Mouse (Mus musculus): ENCODE data around the gene Rnf225.
"Not testable (repeated sequence)": the region's sequence is repeated elsewhere in the genome, so short reads cannot be mapped to it uniquely, and the experiment has no call there.

The Rnf225 gene

GRCm38 (mm10) chr7:12933615-12934140 is 6.5 kb downstream of the Rnf225 start:
- DNase-seq = no peak

- no peak for DNase-seq
These were observed 7.6 kb downstream of the Rnf225 start for GRCm38 (mm10) chr7:12934808-12935207.

GRCm38 (mm10) chr7:12937254-12937803 is 10.1 kb downstream of the Rnf225 start:
- not testable (repeated sequence) for DNase-seq

- DNase-seq = no peak
These were observed 13.4 kb downstream of the Rnf225 start for GRCm38 (mm10) chr7:12940599-12940998.

- DNase-seq = no peak
These were observed 16.3 kb downstream of the Rnf225 start for GRCm38 (mm10) chr7:12943488-12943887.

- DNase-seq = peak; percentile 100
These were observed 22.0 kb downstream of the Rnf225 start for GRCm38 (mm10) chr7:12949032-12949871.

GRCm38 (mm10) chr7:12949872-12950229 is 22.6 kb downstream of the Rnf225 start:
- no peak for DNase-seq

GRCm38 (mm10) chr7:12954896-12955295 is 27.7 kb downstream of the Rnf225 start:
- DNase-seq = no peak

- no peak for DNase-seq
These were observed 30.3 kb downstream of the Rnf225 start for GRCm38 (mm10) chr7:12957511-12957910.

GRCm38 (mm10) chr7:12958948-12959347 is 31.7 kb downstream of the Rnf225 start:
- DNase-seq = no peak

- DNase-seq = no peak
These were observed 32.5 kb downstream of the Rnf225 start for GRCm38 (mm10) chr7:12959718-12960117.

GRCm38 (mm10) chr7:12961511-12962141 is 34.4 kb downstream of the Rnf225 start:
- DNase-seq = peak; percentile 97

- peak; percentile 99 for DNase-seq
These were observed 38.5 kb downstream of the Rnf225 start, which contains the start of gene Zfp324 for GRCm38 (mm10) chr7:12965678-12966091. Gene Zfp324 (plus strand): TSS chr7:12965838.

GRCm38 (mm10) chr7:12966104-12966845 is 39.1 kb downstream of the Rnf225 start:
- no peak for DNase-seq

- DNase-seq = no peak
These were observed 43.7 kb downstream of the Rnf225 start for GRCm38 (mm10) chr7:12970906-12971305.

GRCm38 (mm10) chr7:12977682-12978389 is 50.6 kb downstream of the Rnf225 start, which contains the start of gene Zfp446:
Gene Zfp446 (plus strand): TSS chr7:12977848.
- DNase-seq = peak; percentile 100

GRCm38 (mm10) chr7:12978931-12979722 is 51.9 kb downstream of the Rnf225 start:
- peak; percentile 93 for DNase-seq

GRCm38 (mm10) chr7:12979776-12980175 is 52.6 kb downstream of the Rnf225 start:
- no peak for DNase-seq

- DNase-seq = no peak
These were observed 53.1 kb downstream of the Rnf225 start for GRCm38 (mm10) chr7:12980291-12980690.
